ENCODE assay signal across 1 mouse cellular context in the genomic region with DNA sequence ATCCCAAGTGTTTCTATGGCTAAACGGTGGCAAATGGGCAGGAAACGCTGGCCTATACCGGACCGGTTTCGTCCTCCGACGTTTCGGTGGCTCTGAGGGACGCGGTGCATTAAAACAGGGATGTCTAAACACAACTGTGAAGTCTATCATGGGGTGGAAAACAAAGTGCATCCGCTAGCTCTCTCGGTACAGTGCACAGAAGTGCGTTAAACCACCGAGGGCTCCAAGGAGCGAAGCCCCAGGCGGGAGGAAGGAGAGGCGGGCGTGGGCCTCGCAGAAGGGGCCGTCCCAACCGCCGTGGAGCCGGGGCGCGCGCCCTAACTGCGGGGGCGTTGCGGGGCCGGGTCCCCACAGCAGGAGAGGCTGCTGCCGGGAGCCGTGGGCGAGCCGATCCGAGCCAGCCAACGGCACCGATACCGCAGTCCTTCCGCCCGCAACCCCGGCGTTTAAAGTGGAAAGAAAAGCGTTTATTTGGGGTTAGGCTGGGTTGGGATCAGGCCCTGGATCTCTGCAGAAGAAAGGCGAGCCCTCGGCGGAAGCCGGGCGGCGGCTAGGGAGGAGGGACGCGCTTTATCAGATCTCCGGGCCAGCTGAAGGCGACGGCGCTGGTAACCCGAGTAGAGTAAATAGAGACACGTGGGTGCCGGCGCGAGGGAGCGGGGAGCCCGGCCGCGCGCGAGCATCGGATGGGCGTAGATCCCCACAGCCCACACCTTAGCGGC.
A peak's percentile ranks its signal among the peaks of the same experiment; 100 is the strongest.
TF ChIP-seq lines count a peak whose summit lies in the region.

No protein-coding gene starts in this region.

TF ChIP-seq in CH12.LX, 34 proteins besides CTCF, POLR2A, EP300 and RAD21 (continued from another document):
- TF ChIP-seq CHD1 (IDR thresholded peaks at IDR 0.05; ENCODE audit: low read depth, low read length) = 0 out of 2 replicates have a peak, but pooled peaks have one; percentile 26
- TF ChIP-seq MAFK (IDR thresholded peaks at IDR 0.05; ENCODE audit: insufficient replicate concordance, low read length) = no peak
- TF ChIP-seq IRF4 (IDR thresholded peaks at IDR 0.05; ENCODE audit: low read depth, low read length) = no peak
- TF ChIP-seq USF1 (IDR thresholded peaks at IDR 0.05; ENCODE audit: low read depth, low read length) = peak; percentile 13; the same call in 1 of the 2 replicates
- peak; percentile 68 for TF ChIP-seq MYC (IDR thresholded peaks at IDR 0.05; ENCODE audit: low read depth, low read length)
- no peak for TF ChIP-seq ZMIZ1 (IDR thresholded peaks at IDR 0.05; ENCODE audit: low read depth, low read length)
- no peak for TF ChIP-seq E2F4 (IDR thresholded peaks at IDR 0.05; ENCODE audit: insufficient replicate concordance, low read depth, low read length)
